Mouse (Mus musculus): ENCODE results near the gene Spata31d1b. TPM values are rescaled to one million over a fixed set of nuclear protein-coding genes. Genes with fewer than 3 reads are reported as not detected.

Spata31d1b gene
- total RNA-seq, 2 experiments from 2014 or later, result 0.18 TPM; not detected in 1

DNA sequence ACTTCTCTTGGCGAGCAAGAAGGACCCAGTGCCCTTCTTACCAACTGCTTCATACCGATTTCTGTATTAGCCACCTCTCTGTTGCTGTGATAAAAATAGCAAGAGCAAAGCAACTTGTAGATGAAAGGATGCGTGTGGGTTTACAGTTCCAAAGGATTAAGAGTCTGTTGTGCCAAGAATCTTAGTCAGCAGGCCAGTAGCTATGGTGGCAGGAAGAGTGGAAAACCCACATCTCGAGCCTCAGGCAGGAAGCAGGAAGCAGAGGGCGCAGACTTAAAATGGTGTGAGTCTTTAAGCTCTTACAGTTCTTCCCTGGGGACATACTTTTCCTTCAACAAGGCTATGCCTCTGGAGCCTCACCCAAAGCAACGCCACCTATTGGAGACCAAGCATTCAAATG is 33.4 kb downstream of the Spata31d1b start:
- no peak for DNase-seq (ENCODE audit: low spot score in 2 of 2)

DNA sequence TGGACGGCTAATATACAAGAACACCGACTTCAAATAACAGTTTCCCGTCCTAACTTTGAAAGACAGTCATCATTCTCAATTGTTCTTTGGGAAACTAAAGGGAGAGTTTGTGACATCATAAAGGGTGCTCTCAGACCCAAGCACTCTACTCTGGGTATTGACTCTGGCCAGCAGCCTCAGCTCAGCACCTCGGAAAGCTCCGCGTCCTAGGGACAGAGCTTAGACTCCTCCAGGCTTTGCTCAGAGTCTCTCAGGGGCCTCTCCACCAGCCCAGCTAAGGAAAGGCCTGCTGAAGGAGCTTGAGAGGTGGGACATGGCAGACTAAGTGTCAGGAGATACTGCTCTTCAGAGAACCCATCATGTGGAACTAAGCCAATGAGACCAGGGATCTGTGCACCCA is 34.1 kb downstream of the Spata31d1b start:
- DNase-seq (ENCODE audit: low spot score in 2 of 2), result no peak

GRCm38 (mm10) chr13:59746711-59747110 is 34.6 kb downstream of the Spata31d1b start, which contains the start of gene 1700014D04Rik:
1700014D04Rik (minus strand) TSS chr13:59746752.
- DNase-seq (ENCODE audit: low spot score in 2 of 2), result no peak

DNA sequence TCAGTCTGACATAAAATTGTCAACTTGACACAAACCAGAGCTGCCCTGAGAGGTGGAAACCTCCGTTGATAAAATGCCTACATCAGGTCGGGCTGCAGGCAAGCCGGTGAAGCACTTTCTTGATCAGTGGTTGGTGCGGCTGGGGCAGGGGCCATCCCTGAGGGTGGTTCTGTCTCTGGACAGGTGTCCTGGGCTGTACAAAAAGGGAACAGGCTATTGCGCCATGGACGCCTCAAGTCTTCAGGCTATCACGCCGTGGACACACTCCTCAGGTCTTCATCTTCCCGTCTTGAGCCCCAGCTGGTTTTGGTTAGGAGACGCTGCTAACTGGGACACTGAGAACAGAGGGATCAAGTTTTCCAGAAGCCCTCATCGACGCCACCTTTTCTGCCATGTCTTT is 38.2 kb downstream of the Spata31d1b start:
- DNase-seq (ENCODE audit: low spot score in 2 of 2), result no peak

GRCm38 (mm10) chr13:59756906-59757305 is 44.8 kb downstream of the Spata31d1b start:
- DNase-seq (ENCODE audit: low spot score in 2 of 2), result no peak

- no peak for DNase-seq (ENCODE audit: low spot score in 2 of 2)
These were observed 50.7 kb downstream of the Spata31d1b start for GRCm38 (mm10) chr13:59762791-59763190.

GRCm38 (mm10) chr13:59766786-59767515 is 54.9 kb downstream of the Spata31d1b start:
- no peak for DNase-seq (ENCODE audit: low spot score in 2 of 2)

- DNase-seq (ENCODE audit: low spot score in 2 of 2), result no peak
These were observed 56.4 kb downstream of the Spata31d1b start for GRCm38 (mm10) chr13:59768531-59768930.

Other genes with a start within 250 kb of the Spata31d1b start
- gene Agtpbp1, start 127.1 kb upstream of the Spata31d1b start, total RNA-seq (2021), result 100 to 1,000 TPM; 347 to 349 TPM
- 10 to 100 TPM; 85.8 to 92.9 TPM for gene Naa35, start 127.0 kb upstream of the Spata31d1b start, total RNA-seq (2021)
- 10 to 100 TPM; 57.0 to 59.4 TPM for gene Golm1, start 36.5 kb upstream of the Spata31d1b start, total RNA-seq (2021)
- gene 4921517D22Rik, start 18.2 kb upstream of the Spata31d1b start, total RNA-seq (2021), result not detected
- gene Spata31d1a, start 2.0 kb upstream of the Spata31d1b start, total RNA-seq (2021), result under 1 TPM; 0.12 to 0.26 TPM
- not detected for gene Spata31d1d, start 19.5 kb downstream of the Spata31d1b start, total RNA-seq (2021)
- 1 to 10 TPM in 1 of 2 experiments, under 1 TPM in 1; 0.88 to 1.0 TPM for gene 1700014D04Rik, start 34.5 kb downstream of the Spata31d1b start, total RNA-seq (2021)
- 100 to 1,000 TPM; 123 to 129 TPM for gene Isca1, start 57.5 kb downstream of the Spata31d1b start, total RNA-seq (2021)
- gene Gm49354, start 70.0 kb downstream of the Spata31d1b start, total RNA-seq (2021), result not detected
- gene Tut7, start 110.9 kb downstream of the Spata31d1b start, total RNA-seq (2021), result 10 to 100 TPM; 65.5 to 67.9 TPM